Mouse (Mus musculus) cerebellum, adult 9-10 months (tissue): ENCODE measurements around the gene Tcf7l1.
A peak's percentile ranks its signal among the peaks of the same experiment; 100 is the strongest.

ENCODE experiments used
- DNase-seq: peaks from one replicate; pipeline ENCODE4 v3.0.0; 2022

Tcf7l1 gene

GRCm38 (mm10) chr6:72616643-72617288, 172.3 kb downstream of the Tcf7l1 start, which contains the start of gene Tgoln1:
Tgoln1 (minus strand) TSS chr6:72617000.
- DNase-seq, result peak; percentile 93

GRCm38 (mm10) chr6:72615561-72616375, 173.3 kb downstream of the Tcf7l1 start:
- peak; percentile 46 for DNase-seq

- no peak for DNase-seq
Observed at GRCm38 (mm10) chr6:72615151-72615550, 173.9 kb downstream of the Tcf7l1 start.

- DNase-seq, result no peak
Observed at GRCm38 (mm10) chr6:72610261-72610660, 178.8 kb downstream of the Tcf7l1 start.

- no peak for DNase-seq
Observed at GRCm38 (mm10) chr6:72608662-72609184, 180.3 kb downstream of the Tcf7l1 start.

GRCm38 (mm10) chr6:72607676-72608075, 181.4 kb downstream of the Tcf7l1 start:
- DNase-seq, result no peak

- no peak for DNase-seq
Observed at GRCm38 (mm10) chr6:72607060-72607459, 182.0 kb downstream of the Tcf7l1 start.

- DNase-seq, result no peak
Observed at GRCm38 (mm10) chr6:72604066-72604465, 185.0 kb downstream of the Tcf7l1 start.

GRCm38 (mm10) chr6:72601732-72602131, 187.3 kb downstream of the Tcf7l1 start:
- peak; percentile 78 for DNase-seq

- no peak for DNase-seq
Observed at GRCm38 (mm10) chr6:72600771-72601170, 188.3 kb downstream of the Tcf7l1 start.

GRCm38 (mm10) chr6:72600216-72600615, 188.8 kb downstream of the Tcf7l1 start:
- DNase-seq, result no peak

GRCm38 (mm10) chr6:72598791-72599557, 190.1 kb downstream of the Tcf7l1 start:
- peak; percentile 77 for DNase-seq

- peak; percentile 95 for DNase-seq
Observed at GRCm38 (mm10) chr6:72597956-72598753, 190.9 kb downstream of the Tcf7l1 start, which contains the start of the genes Elmod3 and Retsat. Elmod3 (minus strand) TSS chr6:72598413. Retsat (plus strand) TSS chr6:72598475.

- peak; percentile 47 for DNase-seq
Observed at GRCm38 (mm10) chr6:72597083-72597874, 191.8 kb downstream of the Tcf7l1 start.

- no peak for DNase-seq
Observed at GRCm38 (mm10) chr6:72593914-72594313, 195.1 kb downstream of the Tcf7l1 start.

- no peak for DNase-seq
Observed at GRCm38 (mm10) chr6:72593011-72593803, 195.8 kb downstream of the Tcf7l1 start.

GRCm38 (mm10) chr6:72590111-72590510, 198.9 kb downstream of the Tcf7l1 start:
- DNase-seq, result no peak

GRCm38 (mm10) chr6:72588307-72588706, 200.7 kb downstream of the Tcf7l1 start:
- DNase-seq, result no peak

- no peak for DNase-seq
Observed at GRCm38 (mm10) chr6:72586701-72587100, 202.4 kb downstream of the Tcf7l1 start.

- DNase-seq, result no peak
Observed at GRCm38 (mm10) chr6:72584154-72584553, 204.9 kb downstream of the Tcf7l1 start.
